Mouse (Mus musculus) fat pad, adult 2 months (tissue): Measurements from ENCODE around the gene BC005537.

Source experiments
- DNase-seq: peaks from one replicate; pipeline ENCODE4 v3.0.0-alpha.2; 2011; ENCODE audit warnings: low read depth, low spot score; ENCODE audit errors: extremely low read depth

The BC005537 gene

GRCm38 (mm10) chr13:24841702-24842101 lies 40.2 kb downstream of the BC005537 start:
- no peak for DNase-seq

GRCm38 (mm10) chr13:24844983-24845955 lies 43.8 kb downstream of the BC005537 start, which contains the start of gene D130043K22Rik:
Gene D130043K22Rik, plus strand, starts transcription at chr13:24845135.
- no peak for DNase-seq

GRCm38 (mm10) chr13:24849318-24849717 lies 47.9 kb downstream of the BC005537 start:
- peak; percentile 68 for DNase-seq

- DNase-seq, result no peak
Observed at GRCm38 (mm10) chr13:24851989-24852388, 50.5 kb downstream of the BC005537 start.

GRCm38 (mm10) chr13:24852570-24852969 lies 51.1 kb downstream of the BC005537 start:
- no peak for DNase-seq

- DNase-seq, result no peak
Observed at GRCm38 (mm10) chr13:24859115-24859514, 57.7 kb downstream of the BC005537 start.

- no peak for DNase-seq
Observed at GRCm38 (mm10) chr13:24861084-24861483, 59.6 kb downstream of the BC005537 start.

- DNase-seq, result no peak
Observed at GRCm38 (mm10) chr13:24862021-24862420, 60.6 kb downstream of the BC005537 start.

- no peak for DNase-seq
Observed at GRCm38 (mm10) chr13:24862520-24862919, 61.1 kb downstream of the BC005537 start.
